Mouse (Mus musculus): ENCODE results near the gene Pomgnt1.

- no peak for TF ChIP-seq CTCF (IDR thresholded peaks at IDR 0.05)
- TF ChIP-seq EP300 (IDR thresholded peaks at IDR 0.05): no peak
Measured at GRCm38 (mm10) chr4:116111486-116111885, 12.2 kb upstream of the Pomgnt1 start.
